Mouse (Mus musculus) frontal cortex, postnatal 14 days (tissue): ENCODE results near the gene Raver2.
"Not testable (repeated sequence)": the region's sequence is repeated elsewhere in the genome, so short reads cannot be mapped to it uniquely, and the experiment has no call there.

ENCODE experiments used
- DNase-seq, 2 experiments: peaks; one replicate each; pipeline ENCODE4 v3.0.0; 2022; ENCODE audit warnings: low spot score in 2 of 2

The Raver2 gene

DNA sequence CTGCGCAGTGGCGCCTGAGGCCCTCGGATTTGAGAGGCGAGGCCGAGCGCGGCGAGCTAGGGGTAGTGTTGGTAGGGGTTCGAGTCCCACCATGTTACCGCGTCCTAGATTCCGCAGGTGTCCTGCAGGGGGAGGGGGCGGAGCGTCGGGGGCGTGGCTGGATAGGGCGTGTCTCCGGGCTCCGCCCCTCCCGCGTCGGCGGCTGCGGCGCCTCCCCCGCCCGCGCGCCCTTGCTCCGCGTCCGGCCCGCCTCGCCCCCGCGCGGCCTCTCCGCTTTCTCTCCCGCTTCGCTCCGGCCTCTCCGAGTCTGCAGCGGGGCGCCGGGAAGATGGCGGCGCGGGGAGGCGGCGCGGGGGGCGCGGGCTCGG is at the start of gene Raver2:
Raver2 (plus strand) TSS at position 198 of the 368 bp plus-strand sequence.
- DNase-seq: peak in 1 of 2 experiments; percentile 20

DNA sequence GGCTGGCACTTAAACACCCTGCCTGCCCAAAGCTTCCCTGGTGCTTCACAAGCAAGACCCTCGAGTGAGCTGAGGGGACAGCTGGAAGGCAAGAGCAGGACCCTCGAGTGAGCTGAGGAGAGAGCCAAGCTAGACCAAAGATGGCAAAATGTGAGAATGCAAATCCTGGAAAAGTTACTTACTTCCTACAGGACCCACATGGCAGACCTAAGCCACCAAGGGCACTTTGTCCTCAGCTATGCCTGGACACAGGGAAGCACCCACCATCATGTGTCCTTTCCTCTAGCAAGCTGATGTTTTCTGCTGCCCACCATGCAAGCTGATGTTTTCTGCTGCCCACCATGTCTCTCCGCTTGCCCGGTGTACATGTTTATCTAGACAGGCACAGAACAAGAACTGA is 48.2 kb upstream of the Raver2 start, which contains the start of gene Gm10577:
Gm10577 (minus strand) TSS at position 101 of the 400 bp plus-strand sequence.
- no peak for DNase-seq

DNA sequence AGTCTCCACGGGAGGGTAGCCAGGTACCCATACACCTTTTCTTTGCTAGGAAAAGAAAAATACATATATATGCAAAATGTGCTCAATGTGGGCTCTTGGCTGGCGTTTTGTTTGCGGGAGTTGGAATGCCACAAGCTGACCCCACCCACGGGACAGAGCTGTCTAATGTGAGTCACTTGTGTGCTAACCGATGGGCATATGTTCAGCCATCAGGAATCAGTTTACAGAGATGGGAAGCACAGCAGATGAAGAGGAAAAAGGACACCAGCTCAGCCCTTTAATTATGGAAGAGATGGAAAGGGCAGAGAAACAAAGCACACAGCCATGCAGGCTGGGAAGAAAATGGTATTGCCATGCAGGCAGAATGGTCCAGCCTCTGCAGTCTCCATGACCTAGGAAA is 42.2 kb upstream of the Raver2 start:
- DNase-seq: no peak

DNA sequence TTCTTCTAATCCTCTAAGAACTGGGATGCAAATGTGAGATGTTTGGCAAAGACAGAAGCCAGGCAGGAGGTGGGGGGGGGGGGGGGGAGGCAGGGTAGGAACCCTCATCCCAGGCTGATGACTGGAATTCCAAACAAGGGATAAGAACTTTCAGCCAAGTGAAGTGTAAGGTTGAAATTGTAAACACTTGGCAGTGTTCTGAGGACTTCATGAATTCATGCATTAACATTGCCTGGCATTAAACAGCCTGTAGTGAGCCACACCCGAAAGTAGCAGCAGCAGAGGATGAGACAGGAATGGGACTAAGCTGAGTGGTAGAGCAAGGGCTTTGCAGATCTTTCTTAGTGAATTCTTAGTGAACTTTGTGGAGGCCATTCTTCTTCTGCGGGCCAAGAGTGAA is 41.8 kb upstream of the Raver2 start:
- DNase-seq: no peak

DNA sequence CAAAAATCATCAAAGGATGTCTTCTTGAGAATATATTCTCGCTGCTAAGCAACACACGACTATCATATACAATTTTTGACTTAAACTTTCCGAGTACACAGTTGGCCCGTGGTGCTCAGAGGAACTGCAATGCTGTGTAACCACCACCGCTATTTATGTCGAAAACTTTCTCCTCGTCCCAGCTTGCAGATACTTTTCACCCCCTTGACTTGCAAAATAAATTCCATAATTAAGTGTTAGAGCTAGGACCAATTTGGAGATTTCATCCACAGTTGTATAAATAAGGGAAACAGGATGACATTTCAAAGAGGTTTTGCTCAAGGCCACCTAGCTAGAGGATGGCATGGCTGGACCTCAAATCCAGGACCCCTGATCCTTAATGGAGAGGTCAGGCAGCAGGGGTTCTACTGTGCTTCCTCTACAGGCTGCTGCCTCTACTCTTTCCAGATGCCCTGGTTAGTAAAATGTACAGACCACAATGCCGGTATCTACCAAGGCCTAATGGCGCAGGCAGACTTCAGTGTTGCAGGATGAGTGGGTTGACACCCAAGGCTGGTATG is 40.9 kb upstream of the Raver2 start:
- DNase-seq: no peak

DNA sequence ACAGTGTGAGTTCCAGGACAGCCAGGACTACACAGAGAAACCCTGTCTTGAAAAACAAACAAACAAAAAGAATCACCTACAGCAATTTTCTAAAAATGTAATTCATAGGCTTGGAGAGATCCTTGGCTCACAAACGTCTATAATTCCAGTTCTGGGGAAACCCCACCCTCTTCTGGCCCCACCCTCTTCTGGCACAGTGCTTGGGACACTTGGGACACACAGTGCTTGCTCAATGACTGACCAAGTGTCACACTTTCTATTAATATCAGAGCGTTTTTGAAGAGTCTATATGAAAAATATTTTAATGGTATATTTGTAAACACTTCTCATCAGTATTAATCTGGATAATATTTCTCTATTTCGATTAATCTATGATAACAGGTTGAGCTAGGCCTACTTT is 35.7 kb upstream of the Raver2 start:
- DNase-seq: no peak

DNA sequence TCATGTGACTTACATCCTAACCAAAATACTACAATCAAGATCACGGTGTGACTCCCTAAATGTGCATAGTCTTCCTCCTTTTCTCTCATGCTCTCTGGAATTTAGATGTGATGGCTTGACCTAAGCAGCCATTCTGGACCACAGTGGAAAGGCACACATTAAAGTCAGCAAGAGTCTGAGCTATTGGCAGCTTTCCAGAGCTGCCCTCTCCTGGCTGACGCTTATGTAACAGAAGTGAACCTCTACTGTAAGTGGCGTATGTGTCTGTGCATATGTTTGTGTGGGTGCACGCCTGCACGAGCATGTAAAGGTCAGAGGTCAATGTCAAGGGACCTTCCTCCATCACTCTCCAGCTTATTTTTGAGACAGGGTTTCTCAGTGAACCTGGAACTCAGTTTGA is 33.7 kb upstream of the Raver2 start:
- DNase-seq: no peak

DNA sequence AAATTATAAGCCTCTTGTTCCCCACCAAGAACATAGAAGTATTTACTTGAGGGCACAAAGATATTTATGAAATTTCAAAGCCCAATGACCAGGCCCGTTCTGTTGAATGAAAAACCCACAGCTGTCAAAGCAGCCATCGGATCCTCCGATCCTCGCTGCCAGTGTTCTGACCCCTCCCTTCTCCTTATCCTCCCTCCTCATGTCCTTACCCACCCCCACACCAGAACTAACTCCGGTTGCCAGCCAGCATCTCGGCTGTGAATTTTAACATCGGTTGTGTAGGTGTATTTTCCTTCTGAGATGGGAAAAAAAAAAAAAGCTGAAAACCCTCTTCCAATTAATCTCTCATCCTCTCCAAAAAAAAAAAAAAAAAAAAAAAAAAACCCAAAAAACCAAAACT is 31.6 kb upstream of the Raver2 start:
- DNase-seq: peak; percentile 31 to 36

DNA sequence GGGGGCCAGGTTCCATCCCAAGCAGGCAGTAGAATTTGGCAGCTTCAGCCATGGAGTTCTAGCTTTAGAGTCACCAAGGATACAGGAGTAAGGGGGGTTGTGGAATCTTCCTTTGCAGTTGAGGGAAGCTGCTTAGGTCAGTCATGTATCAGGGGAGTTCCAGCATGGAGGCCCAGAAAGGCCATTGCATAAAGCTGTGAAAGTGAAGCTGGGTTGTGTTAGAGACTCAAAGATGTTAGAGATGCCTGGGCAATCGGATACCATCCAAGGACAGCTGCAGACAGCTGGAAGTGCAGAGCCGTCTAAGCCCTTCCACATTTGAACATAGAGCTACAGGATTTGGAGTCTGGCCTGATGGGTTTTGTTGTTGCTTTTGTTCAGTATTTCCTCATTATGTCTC is 25.1 kb upstream of the Raver2 start:
- no peak for DNase-seq

DNA sequence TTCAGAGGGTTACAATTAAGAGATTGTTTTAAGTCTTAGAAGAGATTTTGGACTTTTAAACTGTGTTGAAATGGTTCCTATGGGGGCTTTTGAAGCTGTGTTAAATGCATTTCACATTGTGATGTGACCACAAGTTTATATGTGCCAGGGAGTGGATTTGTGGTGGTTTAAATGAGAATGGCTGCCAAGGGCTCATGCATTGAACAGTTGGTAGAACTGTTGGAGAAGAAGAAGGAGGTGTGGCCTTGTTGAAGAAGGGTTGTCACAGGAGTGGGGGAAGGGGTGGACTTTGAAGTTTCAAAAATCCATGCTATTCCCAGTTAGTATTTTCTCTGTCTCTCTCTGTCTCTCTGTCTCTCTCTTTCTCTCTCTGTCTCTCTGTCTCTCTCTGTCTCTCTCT is 24.6 kb upstream of the Raver2 start:
- DNase-seq: no peak

DNA sequence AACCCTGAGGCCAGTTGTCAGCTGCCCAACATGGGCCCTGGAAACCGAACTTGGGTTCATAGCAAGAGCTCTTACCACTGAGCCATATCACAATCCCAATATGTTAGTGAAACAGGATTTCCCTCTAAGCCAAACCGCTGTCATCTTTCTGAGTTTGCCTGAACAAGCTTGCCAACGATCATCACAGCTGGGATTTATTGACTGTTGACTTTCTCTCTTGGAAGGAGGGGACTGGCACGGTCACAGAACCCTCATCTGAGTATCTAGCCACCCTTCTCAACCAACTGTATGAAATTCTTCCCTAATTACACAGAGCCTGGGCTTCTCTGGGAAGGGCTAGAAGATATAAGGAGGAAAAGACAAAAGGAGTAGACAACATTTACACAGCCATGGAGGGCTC is 22.2 kb upstream of the Raver2 start:
- DNase-seq: no peak

DNA sequence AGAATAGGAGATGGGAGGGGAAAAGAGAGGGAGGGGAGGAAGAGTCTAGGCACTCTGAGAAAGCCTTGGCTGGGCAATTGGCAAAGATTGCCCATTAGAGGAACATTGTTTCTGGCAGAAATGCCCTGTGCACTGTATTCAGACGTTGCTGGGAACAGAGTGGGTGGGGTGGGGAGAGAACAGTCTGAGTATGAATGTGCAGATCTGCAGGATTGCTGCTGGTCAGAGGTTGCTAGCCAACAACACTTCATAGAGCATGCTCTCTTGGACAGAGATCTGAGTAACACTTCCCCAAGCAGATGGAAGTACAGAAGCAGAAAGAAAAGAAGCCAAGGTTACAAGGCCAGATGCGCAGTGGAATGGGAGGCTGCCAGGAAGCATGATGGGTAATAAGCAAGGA is 6.6 kb upstream of the Raver2 start:
- DNase-seq: peak in 1 of 2 experiments; percentile 8

DNA sequence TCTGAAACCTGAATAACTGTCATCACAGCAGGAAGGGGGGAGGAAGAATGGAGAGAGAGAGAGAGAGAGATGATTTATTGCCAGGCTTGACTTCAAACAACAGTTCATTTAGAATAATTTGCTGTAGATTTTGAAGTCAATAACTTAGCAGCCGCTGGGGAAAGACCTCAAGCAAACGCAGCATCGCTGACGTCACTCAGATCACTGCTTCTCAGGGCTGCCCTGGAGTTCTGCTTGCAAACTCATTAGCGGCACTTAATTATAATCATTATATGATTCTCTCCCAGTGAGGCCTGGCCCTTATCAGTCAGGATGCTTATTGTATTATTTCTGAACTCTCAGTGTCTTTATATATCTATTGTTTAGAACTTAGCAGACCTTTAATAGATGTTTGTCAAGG is 2.4 kb upstream of the Raver2 start:
- no peak for DNase-seq

DNA sequence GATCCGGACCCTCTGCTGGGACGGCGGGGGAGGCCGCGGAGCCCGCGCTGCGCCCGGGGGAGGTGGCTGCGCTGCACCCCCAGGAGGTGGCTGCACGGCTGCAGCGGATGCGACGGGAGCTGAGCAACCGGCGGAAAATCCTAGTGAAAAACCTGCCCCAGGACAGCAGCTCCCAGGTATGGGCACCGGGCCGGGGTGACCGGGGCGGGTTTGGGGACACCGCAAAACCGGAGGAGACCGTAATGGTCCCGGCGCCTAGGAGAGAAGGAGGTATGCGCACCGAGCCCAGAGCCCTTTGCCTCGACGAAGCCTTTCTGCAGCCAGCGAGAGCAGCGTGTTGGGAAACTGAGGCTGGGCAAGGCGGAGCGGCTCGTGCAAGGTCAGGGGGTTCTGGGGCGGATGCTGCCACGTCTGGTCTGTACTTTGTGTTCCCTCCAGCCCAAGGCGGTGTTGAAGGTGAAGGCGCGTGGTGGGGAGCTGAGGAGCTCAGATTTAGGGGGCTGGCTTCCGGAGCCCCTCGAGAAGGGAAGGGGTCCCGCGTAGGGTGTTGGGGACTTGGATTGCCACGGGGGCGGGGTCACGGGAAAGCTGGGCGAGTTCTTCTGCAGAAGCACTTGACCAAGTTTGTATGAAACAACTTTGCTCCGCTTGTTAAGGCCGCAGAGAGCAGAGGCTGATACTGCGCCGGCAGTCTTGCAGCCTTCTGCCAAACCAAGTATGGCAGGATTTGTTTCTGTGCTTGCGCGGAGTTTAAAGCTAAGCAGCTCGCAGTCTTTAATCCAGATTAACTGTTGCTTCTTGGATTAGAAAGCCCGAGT is 580 bp downstream of the Raver2 start:
- peak in 1 of 2 experiments; percentile 16 for DNase-seq

DNA sequence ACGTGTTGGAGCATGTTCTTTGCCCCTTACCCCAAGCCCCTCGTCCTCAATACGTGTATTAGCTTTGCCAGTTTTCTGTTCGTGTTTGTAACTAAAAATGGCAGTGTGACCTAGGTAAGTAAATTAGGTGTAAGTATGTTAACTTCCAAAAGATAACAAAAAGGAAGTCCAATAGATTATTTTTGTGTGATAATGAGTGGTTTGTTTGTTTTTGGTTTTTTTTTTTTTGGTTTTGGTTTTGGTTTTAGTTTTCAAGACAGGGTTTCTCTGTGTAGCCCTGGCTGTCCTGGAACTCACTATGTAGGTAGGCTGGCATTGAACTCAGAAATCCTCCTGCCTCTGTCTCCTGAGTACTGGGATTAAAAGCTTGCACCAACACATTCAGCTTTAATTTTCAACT is 2.8 kb downstream of the Raver2 start:
- DNase-seq: no peak

DNA sequence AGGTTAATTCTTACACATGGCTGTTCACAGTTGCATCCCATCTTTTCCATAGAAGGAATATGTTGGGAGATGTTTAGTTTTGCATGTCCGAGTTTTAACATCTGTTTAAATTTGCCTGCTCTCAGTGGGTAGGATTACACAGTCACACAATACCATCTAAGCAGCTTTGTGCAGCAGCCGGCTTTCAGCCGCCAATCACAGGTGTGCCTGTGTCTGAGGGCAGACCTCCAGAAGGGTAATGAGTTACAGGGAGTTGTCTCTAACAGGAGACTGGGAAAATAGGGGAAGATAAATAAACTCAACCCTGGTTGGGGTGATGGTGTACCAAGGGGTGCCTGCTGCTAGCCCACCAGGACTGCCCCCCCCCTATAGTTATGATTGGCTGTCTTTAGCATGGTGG is 7.6 kb downstream of the Raver2 start:
- no peak for DNase-seq

DNA sequence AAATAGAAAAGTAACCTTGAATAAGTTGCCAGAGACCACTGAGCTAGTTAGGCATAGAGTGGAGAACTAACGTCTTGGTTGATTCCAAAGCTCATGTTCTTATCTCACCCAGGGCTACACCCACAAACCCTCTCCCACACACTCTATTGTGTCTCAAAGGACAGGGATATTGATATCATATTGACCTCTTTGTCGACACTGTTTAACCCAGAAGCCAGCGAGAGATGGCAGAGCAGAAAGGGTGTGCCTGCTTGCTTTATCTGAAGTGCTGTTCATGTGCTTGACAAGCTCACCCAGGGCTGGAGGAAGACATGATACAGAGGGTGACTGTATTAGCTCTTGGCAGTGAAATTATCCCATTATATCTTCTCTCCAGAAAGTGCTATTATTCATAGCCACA is 11.2 kb downstream of the Raver2 start:
- DNase-seq: no peak

DNA sequence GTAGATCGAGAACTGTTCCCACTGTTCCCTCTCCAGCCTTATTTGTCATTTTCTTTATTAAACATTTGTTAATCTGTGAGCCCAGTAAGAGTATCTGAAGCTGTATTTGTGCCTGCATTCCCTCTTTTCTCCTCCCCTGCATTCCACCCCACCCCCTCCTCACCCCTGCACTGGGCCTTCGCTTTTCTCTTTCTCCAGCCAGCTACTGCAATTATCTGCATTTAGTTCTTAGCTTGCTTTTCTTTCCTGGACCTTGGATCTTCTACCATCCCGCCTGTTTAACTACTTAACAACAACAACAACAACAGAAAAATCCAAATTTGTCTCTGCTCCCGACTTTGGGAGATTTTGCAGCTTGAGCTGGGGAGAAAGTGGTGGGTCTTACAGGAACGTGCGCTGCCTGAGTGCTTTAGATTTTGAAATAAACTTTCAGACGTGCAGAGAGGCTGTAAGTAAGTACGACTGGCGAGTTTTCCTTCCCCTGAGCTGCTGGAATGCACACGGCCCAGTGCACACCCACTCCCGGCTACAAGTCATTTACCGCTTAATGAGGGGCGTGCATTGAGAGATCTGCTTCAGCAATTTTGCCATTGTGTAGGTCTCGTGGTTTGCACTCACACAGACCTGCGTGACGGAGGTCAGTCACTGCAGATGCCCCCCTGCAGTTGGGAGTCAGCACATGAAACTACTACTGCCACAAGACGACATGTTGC is 13.5 kb downstream of the Raver2 start:
- no peak for DNase-seq

DNA sequence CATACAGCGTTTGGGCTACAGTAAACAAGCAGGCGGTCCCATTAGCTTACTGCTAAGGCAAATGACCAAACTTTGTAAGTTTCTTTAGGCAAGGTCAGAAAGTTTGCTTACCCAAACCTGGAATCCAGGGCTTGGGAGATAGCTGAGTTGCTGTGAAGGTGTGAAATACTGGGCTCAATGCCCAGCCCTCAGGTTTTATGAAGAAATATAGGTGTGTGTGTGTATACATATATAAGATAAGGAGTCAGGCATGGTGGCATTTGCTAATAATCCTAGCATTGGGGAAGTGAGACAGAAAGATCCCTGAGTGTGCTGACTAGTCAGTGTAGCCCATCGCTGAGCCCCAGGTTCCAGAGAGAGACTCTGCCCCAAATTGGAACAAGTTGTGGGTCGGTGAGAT is 16.1 kb downstream of the Raver2 start:
- no peak for DNase-seq

DNA sequence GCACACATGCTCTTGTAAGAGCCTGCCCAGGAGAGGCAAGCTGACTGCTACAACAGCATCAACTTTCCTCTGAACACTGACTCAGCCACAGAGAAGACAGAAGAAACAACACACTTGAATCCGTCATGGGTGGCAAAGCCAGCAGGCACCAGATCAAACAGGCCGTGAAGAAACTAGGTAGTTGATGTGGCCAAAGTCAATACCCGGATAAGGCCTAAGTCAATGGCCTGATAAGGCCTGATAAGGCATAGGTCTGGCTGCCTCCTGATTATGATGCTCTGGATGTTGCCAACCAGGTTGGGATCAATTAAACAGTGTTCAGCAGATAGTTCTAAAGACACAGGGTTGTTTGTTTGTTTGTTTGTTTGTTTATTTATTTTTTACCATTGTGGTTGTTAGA is 17.3 kb downstream of the Raver2 start:
- DNase-seq: no peak

DNA sequence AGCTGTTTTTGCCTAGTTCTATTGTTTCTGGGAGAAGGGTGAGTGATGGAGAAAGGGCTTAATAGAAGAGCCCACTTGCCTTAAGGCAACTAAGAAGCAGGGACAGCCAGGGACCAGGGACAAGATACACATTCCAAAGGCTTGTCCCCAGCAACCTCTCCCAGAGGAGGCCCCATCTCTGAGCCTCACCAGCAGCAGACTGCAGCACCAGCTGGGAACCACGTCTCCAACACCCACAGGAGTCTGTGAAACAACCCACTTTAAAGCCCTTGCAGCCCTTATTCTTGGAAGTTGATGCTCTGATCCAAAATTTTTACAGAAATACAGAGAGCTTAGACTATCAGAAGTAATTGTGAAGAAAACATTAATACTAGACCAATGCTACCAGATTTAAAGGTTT is 18.9 kb downstream of the Raver2 start:
- peak; percentile 15 for DNase-seq

DNA sequence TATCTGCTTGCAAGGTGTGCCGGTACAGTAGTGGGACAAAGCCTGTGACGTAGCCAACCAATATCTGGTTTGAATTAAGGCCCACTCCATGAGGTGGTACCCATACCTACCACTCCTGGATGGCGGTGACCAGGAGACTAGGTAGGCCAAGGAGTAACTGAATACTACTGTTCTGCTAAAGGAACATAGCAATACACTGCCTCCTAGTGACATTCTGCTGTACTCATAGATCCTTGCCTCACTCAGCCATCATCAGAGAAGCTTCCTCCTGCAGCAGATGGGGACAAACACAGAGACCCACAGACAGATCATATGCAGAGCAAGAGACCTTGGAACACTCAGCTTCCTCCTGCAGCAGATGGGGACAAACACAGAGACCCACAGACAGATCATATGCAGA is 21.8 kb downstream of the Raver2 start:
- not testable (repeated sequence) for DNase-seq

DNA sequence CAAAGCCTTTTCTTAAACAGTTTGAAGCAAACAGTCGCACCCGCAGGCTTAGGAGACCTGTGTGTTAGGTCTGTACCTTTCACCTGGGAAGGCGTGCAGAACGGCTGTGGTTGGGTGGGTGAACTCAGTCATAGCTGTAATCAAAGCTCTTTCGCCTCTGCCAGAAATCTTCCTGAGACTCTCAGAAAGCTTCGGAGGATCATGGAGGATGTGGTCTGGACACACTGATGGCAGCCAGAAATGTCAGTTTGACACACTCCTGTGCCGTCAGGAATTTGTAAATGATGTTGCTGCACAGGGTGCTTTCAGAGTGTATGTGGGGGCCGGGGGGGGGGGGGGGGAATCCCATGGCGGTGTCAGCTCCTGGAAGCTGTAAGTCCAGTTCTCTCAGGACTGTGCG is 24.5 kb downstream of the Raver2 start:
- DNase-seq: no peak
